Mouse (Mus musculus) megakaryocyte-erythroid progenitor cell, adult 5 weeks (primary cell): ENCODE results near the gene Odr4. TPM values are rescaled to one million over a fixed set of nuclear protein-coding genes. Genes with fewer than 3 reads are reported as not detected.

Experiments
- polyA plus RNA-seq: library from polyadenylated mRNA; stranded (reverse); fragments of >175 nt; gene quantifications from 2 replicates; pipeline ENCODE4 v1.2.3, GENCODE M21; 2012

Odr4 gene
- polyA plus RNA-seq: 6.0 and 9.3 TPM in 2 replicates

DNA sequence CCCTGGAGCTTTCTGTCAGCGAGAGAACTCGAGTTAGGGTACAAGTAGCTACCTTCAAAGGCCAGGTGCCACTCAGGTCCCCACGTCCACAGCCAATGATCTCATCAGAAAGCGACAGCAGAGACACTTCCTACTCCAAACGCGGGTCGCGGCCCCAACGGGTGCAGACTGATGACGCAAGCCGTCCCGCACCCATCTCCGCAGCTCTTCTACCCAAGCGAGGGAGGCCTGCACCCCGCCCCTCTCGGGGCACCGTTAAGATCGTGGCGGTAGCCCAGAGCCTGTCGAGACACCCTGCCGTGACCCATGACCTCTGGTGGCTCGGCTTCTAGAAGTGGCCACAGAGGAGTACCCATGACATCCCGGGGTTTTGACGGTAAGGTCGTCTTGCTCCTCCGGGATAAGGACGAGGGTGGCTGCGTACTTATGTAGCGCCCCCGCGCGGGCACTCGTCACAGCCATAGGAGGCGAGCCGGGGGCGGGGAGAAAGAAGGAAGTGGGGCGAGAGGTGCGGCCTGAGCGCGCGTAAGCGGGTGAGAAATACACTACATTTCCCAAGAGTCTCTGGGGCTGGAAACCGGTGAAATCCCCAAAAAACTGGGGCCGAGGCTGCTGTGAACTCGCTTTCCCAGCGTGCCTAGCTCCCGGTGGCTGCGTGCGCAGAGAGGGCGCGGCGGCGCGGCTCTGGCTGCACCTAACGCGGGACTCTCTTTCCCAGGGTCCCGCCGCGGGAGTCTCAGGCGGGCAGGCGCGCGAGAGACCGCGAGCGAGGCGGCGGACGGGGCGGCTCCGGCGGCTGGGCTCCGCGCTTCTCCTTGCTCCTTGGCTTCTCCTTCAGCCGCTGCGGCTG lies at the start of gene Odr4, which contains the start of gene Tpr:
TSS of gene Odr4 (minus strand) at position 443 of the 850 bp plus-strand sequence.
TSS of gene Tpr (plus strand) at position 201 of the 850 bp plus-strand sequence.

DNA sequence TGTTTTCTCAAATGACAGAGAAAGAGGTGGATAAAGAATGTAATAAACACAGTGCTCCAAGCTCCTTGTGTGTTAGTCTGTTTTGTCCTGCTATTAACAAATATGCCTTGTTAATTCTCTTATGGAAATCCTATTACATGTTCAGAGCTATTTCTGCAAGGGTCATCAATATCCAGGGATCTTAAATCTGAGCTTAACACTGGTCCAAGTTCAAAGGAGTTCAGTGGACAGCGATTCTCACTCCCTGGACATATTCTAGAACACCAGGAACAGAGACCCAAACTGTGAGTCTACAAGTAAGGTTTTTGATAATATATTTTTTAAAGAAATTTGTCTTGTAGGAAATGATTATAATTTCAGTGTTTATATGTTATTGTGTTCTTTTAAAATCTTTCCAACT lies 73.7 kb downstream of the Odr4 start, which contains the start of gene Pdc:
TSS of gene Pdc (plus strand) at position 213 of the 400 bp plus-strand sequence.

Other genes with a start within 250 kb of the Odr4 start
- not detected in 2 replicates for gene Pdc, start 73.7 kb downstream of the Odr4 start, polyA plus RNA-seq
- 92.5 and 122 TPM in 2 replicates for gene Tpr, start 242 bp downstream of the Odr4 start, polyA plus RNA-seq
- 0.03 and 0.07 TPM in 2 replicates for gene Prg4, start 73.1 kb upstream of the Odr4 start, polyA plus RNA-seq